Mouse (Mus musculus): Measurements from ENCODE around the gene Gm9958. TPM values are rescaled to one million over a fixed set of nuclear protein-coding genes. Genes with fewer than 3 reads are reported as not detected.

Gm9958 gene
- polyA plus RNA-seq, 1 experiment = 1.6 TPM

DNA sequence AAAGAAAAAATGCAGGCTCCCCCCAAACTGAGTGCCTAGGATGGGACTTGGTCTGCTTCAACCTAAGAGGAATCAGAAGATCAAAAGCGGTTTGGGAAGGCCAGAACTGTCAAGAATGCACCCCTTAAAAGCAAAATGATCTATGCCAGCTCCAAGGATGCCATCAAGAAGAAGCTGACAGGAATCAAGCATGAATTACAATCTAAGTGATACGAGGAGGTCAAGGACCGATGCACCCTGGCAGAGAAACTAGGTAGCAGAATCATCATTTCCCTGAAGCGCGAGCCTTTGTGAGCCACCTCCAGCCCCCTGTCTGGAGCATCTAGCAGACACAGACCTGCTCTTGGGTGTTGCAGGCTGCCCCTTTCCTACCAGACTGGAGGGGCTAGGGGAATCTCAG is 3.4 kb downstream of the Gm9958 start:
- H3K4me1 ChIP-seq (ENCODE audit: control insufficient read depth, insufficient read depth, low read length) = peaks cover 3% of the 10 kb centered on the region; the same call in 1 of the 2 replicates
- H3K36me3 ChIP-seq (ENCODE audit: control insufficient read depth, insufficient read depth, low read length) = no peaks in the 10 kb centered on the region
- TF ChIP-seq POLR2A (IDR thresholded peaks at IDR 0.05; ENCODE audit: control insufficient read depth, low read depth, low read length) = no peak
- no peak for TF ChIP-seq CTCF (IDR thresholded peaks at IDR 0.05; ENCODE audit: control insufficient read depth, insufficient read depth, insufficient replicate concordance, low read depth, low read length)
- H3K27ac ChIP-seq (ENCODE audit: control insufficient read depth, insufficient read depth, low read depth, low read length) = no peak overlapping the region
- H3K27me3 ChIP-seq (ENCODE audit: control insufficient read depth, insufficient read depth, low read length) = no peaks in the 10 kb centered on the region; the same call in 1 of the 2 replicates
- H3K4me3 ChIP-seq (ENCODE audit: control insufficient read depth, low read depth, low read length) = no peak overlapping the region

DNA sequence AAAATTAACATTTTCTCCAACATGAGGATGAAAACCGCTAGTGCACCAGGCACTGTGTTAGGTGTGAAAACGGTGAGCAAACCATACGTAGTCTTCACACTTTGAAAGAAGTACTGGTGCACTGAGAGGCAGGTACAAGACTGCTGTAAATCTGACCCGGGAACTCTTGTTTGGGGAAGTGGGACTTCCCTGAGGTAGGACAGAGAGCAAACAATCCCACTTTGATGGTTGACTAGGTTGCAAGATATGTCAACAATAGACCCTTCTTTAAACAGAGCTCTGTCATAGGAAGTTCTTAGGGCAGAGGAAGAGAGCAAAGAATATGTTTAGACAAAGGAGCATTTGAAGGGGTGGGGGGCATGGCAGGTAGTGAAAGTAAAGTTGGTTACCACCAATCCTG is 6.7 kb downstream of the Gm9958 start:
- Histone ChIP-seq H3K36me3 (ENCODE audit: control insufficient read depth, insufficient read depth, low read length) (no peaks in the 10 kb centered on the region), H3K27ac (ENCODE audit: control insufficient read depth, insufficient read depth, low read depth, low read length) (no peak overlapping the region), H3K4me1 (ENCODE audit: control insufficient read depth, insufficient read depth, low read length) (no peaks in the 10 kb centered on the region), H3K4me3 (ENCODE audit: control insufficient read depth, low read depth, low read length) (no peak overlapping the region), H3K27me3 (ENCODE audit: control insufficient read depth, insufficient read depth, low read length) (no peaks in the 10 kb centered on the region; the same call in 1 of the 2 replicates)
- TF ChIP-seq POLR2A (IDR thresholded peaks at IDR 0.05; ENCODE audit: control insufficient read depth, low read depth, low read length) (no peak), CTCF (IDR thresholded peaks at IDR 0.05; ENCODE audit: control insufficient read depth, insufficient read depth, insufficient replicate concordance, low read depth, low read length) (no peak)

DNA sequence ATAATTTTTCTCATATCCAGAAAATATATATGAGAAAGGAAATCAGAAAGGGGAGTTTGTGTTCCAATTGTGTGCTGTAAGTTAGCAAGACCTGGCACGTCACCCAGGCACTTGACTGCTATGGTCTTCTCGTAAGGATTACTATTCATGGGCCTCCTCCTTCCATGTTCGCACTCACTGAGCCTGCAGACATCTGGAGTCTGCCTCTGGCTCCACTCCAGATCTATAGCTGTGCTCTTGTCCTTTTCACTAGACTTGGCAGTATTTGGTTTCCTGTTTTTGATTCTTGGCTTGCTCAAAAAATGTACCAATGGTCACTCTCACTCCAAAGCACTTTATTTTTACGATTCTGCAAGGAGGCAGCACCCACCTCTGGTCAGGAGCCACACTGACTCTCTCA is 14.5 kb downstream of the Gm9958 start:
- Histone ChIP-seq H3K36me3 (ENCODE audit: control insufficient read depth, insufficient read depth, low read length) (no peaks in the 10 kb centered on the region), H3K27ac (ENCODE audit: control insufficient read depth, insufficient read depth, low read depth, low read length) (no peak overlapping the region), H3K4me1 (ENCODE audit: control insufficient read depth, insufficient read depth, low read length) (no peaks in the 10 kb centered on the region), H3K27me3 (ENCODE audit: control insufficient read depth, insufficient read depth, low read length) (no peaks in the 10 kb centered on the region), H3K4me3 (ENCODE audit: control insufficient read depth, low read depth, low read length) (no peak overlapping the region)
- no peak for TF ChIP-seq POLR2A (IDR thresholded peaks at IDR 0.05; ENCODE audit: control insufficient read depth, low read depth, low read length)
- TF ChIP-seq CTCF (IDR thresholded peaks at IDR 0.05; ENCODE audit: control insufficient read depth, insufficient read depth, insufficient replicate concordance, low read depth, low read length) = no peak

DNA sequence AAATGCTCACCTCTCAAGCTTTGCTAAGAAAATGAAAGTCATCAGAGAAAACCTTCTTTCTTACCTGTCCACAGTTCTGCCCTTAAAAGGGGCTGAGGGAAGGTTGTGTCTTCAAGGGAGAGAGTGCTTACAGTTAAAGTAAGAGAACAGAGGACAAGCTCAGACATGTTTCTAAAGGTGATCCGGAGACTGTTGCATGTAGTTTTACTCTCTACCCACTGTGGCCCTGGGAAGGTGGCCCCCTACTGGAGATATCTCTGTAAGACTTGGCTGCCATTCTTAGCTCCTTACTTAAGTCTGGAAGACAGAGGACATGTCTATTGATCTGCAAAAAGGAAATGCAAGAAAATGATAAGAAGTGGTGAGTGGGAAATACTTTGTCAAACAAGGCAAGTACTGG is 16.1 kb downstream of the Gm9958 start:
- Histone ChIP-seq H3K4me1 (ENCODE audit: control insufficient read depth, insufficient read depth, low read length) (no peaks in the 10 kb centered on the region), H3K4me3 (ENCODE audit: control insufficient read depth, low read depth, low read length) (no peak overlapping the region), H3K27ac (ENCODE audit: control insufficient read depth, insufficient read depth, low read depth, low read length) (no peak overlapping the region), H3K36me3 (ENCODE audit: control insufficient read depth, insufficient read depth, low read length) (no peaks in the 10 kb centered on the region), H3K27me3 (ENCODE audit: control insufficient read depth, insufficient read depth, low read length) (no peaks in the 10 kb centered on the region)
- TF ChIP-seq CTCF (IDR thresholded peaks at IDR 0.05; ENCODE audit: control insufficient read depth, insufficient read depth, insufficient replicate concordance, low read depth, low read length) (no peak), POLR2A (IDR thresholded peaks at IDR 0.05; ENCODE audit: control insufficient read depth, low read depth, low read length) (no peak)

- TF ChIP-seq CTCF (IDR thresholded peaks at IDR 0.05; ENCODE audit: control insufficient read depth, insufficient read depth, insufficient replicate concordance, low read depth, low read length) (no peak), POLR2A (IDR thresholded peaks at IDR 0.05; ENCODE audit: control insufficient read depth, low read depth, low read length) (no peak)
- Histone ChIP-seq H3K4me3 (ENCODE audit: control insufficient read depth, low read depth, low read length) (no peak overlapping the region), H3K27ac (ENCODE audit: control insufficient read depth, insufficient read depth, low read depth, low read length) (no peak overlapping the region), H3K27me3 (ENCODE audit: control insufficient read depth, insufficient read depth, low read length) (no peaks in the 10 kb centered on the region), H3K36me3 (ENCODE audit: control insufficient read depth, insufficient read depth, low read length) (no peaks in the 10 kb centered on the region), H3K4me1 (ENCODE audit: control insufficient read depth, insufficient read depth, low read length) (no peaks in the 10 kb centered on the region)
Measured at GRCm38 (mm10) chr5:90393764-90394163, 26.8 kb downstream of the Gm9958 start.

DNA sequence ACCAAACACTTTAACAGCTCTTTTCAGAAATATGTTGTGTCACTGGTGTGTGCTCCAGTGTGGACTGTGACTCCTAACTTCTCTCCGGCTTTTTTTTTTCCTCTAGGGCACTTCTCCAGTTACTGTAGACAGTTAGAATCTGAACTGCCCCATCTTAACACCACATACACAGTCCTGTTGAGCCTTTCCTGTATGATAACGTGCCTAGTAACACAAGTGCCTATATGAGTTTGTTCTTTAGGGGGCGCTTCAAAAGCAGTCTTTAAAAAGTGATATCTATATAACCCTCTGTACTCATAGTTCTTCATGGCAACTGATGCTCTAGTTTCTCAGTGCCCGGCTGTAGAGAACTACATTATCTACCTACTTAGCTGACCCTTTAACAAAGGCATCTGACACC is 27.3 kb downstream of the Gm9958 start:
- TF ChIP-seq CTCF (IDR thresholded peaks at IDR 0.05; ENCODE audit: control insufficient read depth, insufficient read depth, insufficient replicate concordance, low read depth, low read length) = no peak
- no peak for TF ChIP-seq POLR2A (IDR thresholded peaks at IDR 0.05; ENCODE audit: control insufficient read depth, low read depth, low read length)
- Histone ChIP-seq H3K4me1 (ENCODE audit: control insufficient read depth, insufficient read depth, low read length) (no peaks in the 10 kb centered on the region), H3K27ac (ENCODE audit: control insufficient read depth, insufficient read depth, low read depth, low read length) (no peak overlapping the region), H3K36me3 (ENCODE audit: control insufficient read depth, insufficient read depth, low read length) (no peaks in the 10 kb centered on the region), H3K4me3 (ENCODE audit: control insufficient read depth, low read depth, low read length) (no peak overlapping the region), H3K27me3 (ENCODE audit: control insufficient read depth, insufficient read depth, low read length) (no peaks in the 10 kb centered on the region)

DNA sequence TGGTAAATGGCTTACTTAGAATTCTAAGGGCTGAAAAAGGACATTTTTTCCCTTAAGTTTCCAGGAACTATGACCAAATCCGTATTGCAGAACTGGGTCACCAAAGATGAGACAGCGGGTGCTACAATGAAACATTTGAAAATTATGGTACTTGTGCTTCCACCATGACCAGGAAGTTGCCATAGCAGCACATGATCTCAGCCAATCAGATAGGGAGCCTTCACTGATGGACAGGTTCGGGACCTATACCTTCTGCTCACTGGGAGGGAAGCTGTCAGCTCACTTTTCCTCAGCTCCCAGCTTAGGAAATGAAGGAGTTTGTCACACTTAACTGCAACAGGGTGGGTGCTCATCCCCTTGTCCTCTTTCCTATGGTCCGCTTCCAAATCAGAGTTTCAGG is 29.8 kb downstream of the Gm9958 start:
- no peak overlapping the region for H3K27ac ChIP-seq (ENCODE audit: control insufficient read depth, insufficient read depth, low read depth, low read length)

DNA sequence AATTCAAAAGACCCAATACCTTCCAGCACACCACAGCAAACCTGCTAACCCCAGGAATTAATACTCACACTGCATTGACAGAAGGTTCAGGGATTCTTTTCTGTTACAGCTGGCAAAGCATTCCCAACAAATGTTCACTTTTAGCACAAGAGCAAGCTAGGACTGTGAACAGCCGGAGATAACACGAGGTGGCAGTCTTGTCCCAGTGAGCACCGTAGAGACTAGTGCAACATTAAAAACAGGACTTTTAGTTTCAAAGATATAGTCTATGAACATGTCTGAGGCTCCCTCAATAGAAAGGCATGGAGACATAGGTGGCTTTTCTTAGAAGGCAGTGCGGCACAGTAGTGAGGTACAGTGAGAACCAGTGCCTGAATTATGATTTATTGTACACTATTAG is 38.2 kb downstream of the Gm9958 start:
- H3K27ac ChIP-seq (ENCODE audit: control insufficient read depth, insufficient read depth, low read depth, low read length) = no peak overlapping the region
- H3K4me1 ChIP-seq (ENCODE audit: control insufficient read depth, insufficient read depth, low read length) = peaks cover 2% of the 10 kb centered on the region; the same call in 1 of the 2 replicates
- no peak overlapping the region for H3K4me3 ChIP-seq (ENCODE audit: control insufficient read depth, low read depth, low read length)
- H3K36me3 ChIP-seq (ENCODE audit: control insufficient read depth, insufficient read depth, low read length) = no peaks in the 10 kb centered on the region
- no peaks in the 10 kb centered on the region for H3K27me3 ChIP-seq (ENCODE audit: control insufficient read depth, insufficient read depth, low read length)
- TF ChIP-seq POLR2A (IDR thresholded peaks at IDR 0.05; ENCODE audit: control insufficient read depth, low read depth, low read length) (no peak), CTCF (IDR thresholded peaks at IDR 0.05; ENCODE audit: control insufficient read depth, insufficient read depth, insufficient replicate concordance, low read depth, low read length) (no peak)

More for the DNA sequence above, 29.8 kb downstream of the Gm9958 start:
- TF ChIP-seq CTCF (IDR thresholded peaks at IDR 0.05; ENCODE audit: control insufficient read depth, insufficient read depth, insufficient replicate concordance, low read depth, low read length) (no peak), POLR2A (IDR thresholded peaks at IDR 0.05; ENCODE audit: control insufficient read depth, low read depth, low read length) (no peak)
- Histone ChIP-seq H3K36me3 (ENCODE audit: control insufficient read depth, insufficient read depth, low read length) (no peaks in the 10 kb centered on the region), H3K4me3 (ENCODE audit: control insufficient read depth, low read depth, low read length) (no peak overlapping the region), H3K27me3 (ENCODE audit: control insufficient read depth, insufficient read depth, low read length) (no peaks in the 10 kb centered on the region), H3K4me1 (ENCODE audit: control insufficient read depth, insufficient read depth, low read length) (no peaks in the 10 kb centered on the region)

Data from testis, adult 2 months (tissue).